Mouse (Mus musculus) midbrain, embryonic 16.5 days (tissue): ENCODE data around the gene Ugt3a1. TPM values are rescaled to one million over a fixed set of nuclear protein-coding genes. Genes with fewer than 3 reads are reported as not detected.

Experiments
- ATAC-seq: fragments of 200-750 bp; cut with Nextera tagmentation; 2 replicates; pipeline ENCODE4 v1.8.0; 2017; ENCODE audit warnings: moderate TSS enrichment
- H3K27ac ChIP-seq: fragments of 300-500 bp; sonication (generic); 2 replicates; pipeline ENCODE4 v1.5.1; 2014; ENCODE audit warnings: mild to moderate bottlenecking, low read length, mixed read lengths
- H3K27me3 ChIP-seq: fragments of 300-500 bp; sonication (generic); 2 replicates; pipeline ENCODE4 v1.6.1; 2014; ENCODE audit warnings: low read depth, low read length, mixed read lengths; ENCODE audit not compliant: control insufficient read depth, insufficient read depth
- H3K36me3 ChIP-seq: fragments of 300-500 bp; sonication (generic); 2 replicates; pipeline ENCODE4 v1.6.1; 2014; ENCODE audit warnings: mild to moderate bottlenecking, low read length, moderate library complexity, mixed read lengths; ENCODE audit not compliant: control insufficient read depth, insufficient read depth
- H3K4me1 ChIP-seq: fragments of 300-500 bp; sonication (generic); 2 replicates; pipeline ENCODE4 v1.6.1; 2014; ENCODE audit warnings: mild to moderate bottlenecking, low read length, mixed read lengths; ENCODE audit not compliant: control insufficient read depth, insufficient read depth
- H3K4me2 ChIP-seq: fragments of 300-500 bp; sonication (generic); 2 replicates; pipeline ENCODE4 v1.6.1; 2014; ENCODE audit warnings: mild to moderate bottlenecking, low read length, mixed read lengths
- H3K4me3 ChIP-seq: fragments of 300-500 bp; sonication (generic); 2 replicates; pipeline ENCODE4 v1.5.1; 2014; ENCODE audit warnings: low read depth, mild to moderate bottlenecking, low read length, moderate library complexity, mixed read lengths
- H3K9ac ChIP-seq: fragments of 300-500 bp; sonication (generic); 2 replicates; pipeline ENCODE4 v1.6.1; 2014; ENCODE audit warnings: low read depth, low read length, mixed read lengths
- H3K9me3 ChIP-seq: fragments of 300-500 bp; sonication (generic); replicated peaks from 2 replicates; pipeline ENCODE4 v1.6.1; 2014; ENCODE audit warnings: mild to moderate bottlenecking, low read length, mixed read lengths; ENCODE audit not compliant: control insufficient read depth, poor library complexity, severe bottlenecking
- WGBS: fragments of 180-500 bp; shearing (Covaris S2); extraction: QIAGEN DNeasy Blood & Tissue Kit; methylation state at CpG from one replicate; pipeline ENCODE4 v1.1.7; 2014; 5-methylcytosine and 5-hydroxymethylcytosine counted together
- polyA plus RNA-seq: library from polyadenylated mRNA; unstranded; fragments of >200 nt; fragmentation: Nextera tagmentation; extraction: Ambion mirVana; gene quantifications from 2 replicates; pipeline ENCODE4 v1.2.1, GENCODE M21; 2015

Gene Ugt3a1
- polyA plus RNA-seq, 1 experiment from 2014 or later, result not detected

DNA sequence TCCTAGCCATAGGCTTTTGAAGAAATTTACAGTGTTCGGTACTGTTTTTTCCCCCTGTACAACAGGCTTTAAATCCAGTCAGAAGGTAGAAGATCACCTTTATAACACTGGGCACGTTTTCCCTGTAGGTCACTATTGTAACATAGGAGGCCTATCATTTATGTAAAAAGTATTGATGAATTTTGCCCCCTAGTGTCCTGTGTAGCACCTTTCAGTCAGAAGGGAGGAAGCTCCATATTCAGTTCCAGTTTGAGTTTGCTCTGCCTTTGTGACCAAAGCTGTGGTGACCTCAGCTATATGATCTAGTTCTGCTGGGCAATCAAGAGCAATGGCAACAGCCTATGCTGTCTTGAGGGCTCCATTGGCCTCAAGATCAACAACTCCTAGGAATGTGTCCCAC lies 13.0 kb downstream of the Ugt3a1 start:
- no peak overlapping the region for H3K9ac ChIP-seq
- WGBS, result 71% methylated on average over 2 of the region's 2 CpGs
- ATAC-seq, result no peak

DNA sequence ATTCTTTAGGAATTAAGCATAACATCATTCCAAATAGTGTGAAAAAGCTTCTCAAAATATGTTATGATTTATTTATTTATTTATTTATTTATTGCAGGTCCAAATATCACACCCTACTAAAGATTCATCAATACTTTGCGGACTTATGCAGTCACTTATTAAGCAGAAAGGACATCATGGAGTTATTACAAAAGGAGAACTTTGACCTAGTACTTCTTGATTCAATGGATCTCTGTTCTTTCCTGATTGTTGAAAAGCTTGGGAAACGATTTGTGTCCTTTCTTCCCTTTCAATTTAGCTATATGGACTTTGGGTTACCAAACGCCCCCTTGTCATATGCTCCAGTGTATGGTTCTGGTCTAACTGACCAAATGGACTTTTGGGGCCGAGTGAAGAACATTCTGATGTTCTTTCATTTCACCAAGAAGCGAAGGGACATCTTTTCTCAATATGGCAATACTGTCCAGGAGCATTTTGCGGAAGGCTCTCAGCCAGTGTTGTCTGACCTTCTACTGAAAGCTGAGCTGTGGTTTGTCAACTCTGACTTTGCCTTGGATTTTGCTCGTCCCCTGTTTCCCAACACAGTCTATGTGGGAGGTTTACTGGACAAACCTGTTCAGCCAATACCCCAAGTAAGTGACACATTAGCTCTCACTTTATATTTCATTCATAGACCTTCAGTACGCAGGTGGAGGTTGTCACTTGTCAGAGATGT lies 29.4 kb downstream of the Ugt3a1 start:
- Histone ChIP-seq H3K9ac (no peak overlapping the region), H3K36me3 (no peaks in the 10 kb centered on the region), H3K27ac (no peak overlapping the region), H3K27me3 (no peaks in the 10 kb centered on the region), H3K4me3 (no peak overlapping the region), H3K4me1 (no peaks in the 10 kb centered on the region), H3K4me2 (no peak overlapping the region), H3K9me3 (no peaks in the 10 kb centered on the region)
- ATAC-seq, result no peak
- WGBS, result 86% methylated on average over 8 of the region's 8 CpGs

More for the DNA sequence above, 13.0 kb downstream of the Ugt3a1 start:
- H3K27ac ChIP-seq, result no peak overlapping the region
- no peak overlapping the region for H3K4me2 ChIP-seq
- no peaks in the 10 kb centered on the region for H3K4me1 ChIP-seq
- no peaks in the 10 kb centered on the region for H3K9me3 ChIP-seq
- H3K4me3 ChIP-seq, result no peak overlapping the region
- no peaks in the 10 kb centered on the region for H3K27me3 ChIP-seq
- no peaks in the 10 kb centered on the region for H3K36me3 ChIP-seq

DNA sequence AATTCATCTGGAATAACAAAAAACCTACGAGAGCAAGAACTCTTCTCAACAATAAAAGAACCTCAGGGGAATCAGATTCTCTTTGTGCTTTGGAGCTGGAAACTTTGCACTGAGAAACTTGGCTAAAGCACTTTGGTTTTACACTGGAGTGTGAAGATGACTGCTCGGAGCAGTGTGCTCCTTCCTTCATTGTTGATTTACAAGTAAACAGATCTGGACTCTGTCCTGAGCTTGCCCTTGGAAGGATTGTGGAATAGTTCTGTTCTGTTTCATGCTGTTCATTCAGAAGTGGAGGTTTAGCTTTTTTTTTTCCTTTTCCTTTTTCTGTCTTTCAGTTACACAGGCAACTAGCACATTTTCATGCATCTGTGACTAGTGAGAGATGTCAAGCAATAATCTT lies 57.9 kb downstream of the Ugt3a1 start:
- WGBS, result 77% methylated on average over 2 of the region's 2 CpGs
- H3K36me3 ChIP-seq, result no peaks in the 10 kb centered on the region
- no peaks in the 10 kb centered on the region for H3K27me3 ChIP-seq
- no peak overlapping the region for H3K9ac ChIP-seq
- no peak overlapping the region for H3K4me3 ChIP-seq
- H3K4me1 ChIP-seq, result no peaks in the 10 kb centered on the region
- no peak for ATAC-seq
- H3K4me2 ChIP-seq, result no peak overlapping the region
- H3K27ac ChIP-seq, result no peak overlapping the region
- no peaks in the 10 kb centered on the region for H3K9me3 ChIP-seq

DNA sequence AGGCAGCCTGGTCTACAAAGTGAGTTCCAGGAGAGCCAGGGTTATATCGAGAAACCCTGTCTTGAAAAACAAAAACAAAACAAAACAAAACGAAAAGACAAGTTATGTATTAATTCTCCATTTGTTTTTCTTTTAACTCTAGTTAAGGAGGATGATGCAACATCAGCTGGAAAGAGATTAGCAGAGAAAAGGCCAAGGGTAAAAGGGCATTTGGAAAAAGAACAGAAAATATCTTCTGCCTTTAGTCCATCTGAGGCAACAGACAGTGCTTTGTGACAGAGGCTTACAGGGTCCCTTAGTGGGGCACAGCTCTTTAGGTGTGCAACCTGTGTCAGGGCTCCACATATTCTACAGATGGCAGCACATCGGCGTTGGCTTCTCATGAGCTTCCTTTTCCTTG lies 58.7 kb downstream of the Ugt3a1 start, which contains the start of gene Ugt3a2:
Gene Ugt3a2 (plus strand): TSS at position 210 of the 400 bp plus-strand sequence.
- Histone ChIP-seq H3K36me3 (no peaks in the 10 kb centered on the region), H3K4me3 (no peak within 1 kb of the TSS), H3K4me2 (no peak within 1 kb of the TSS), H3K9me3 (no peaks in the 10 kb centered on the region), H3K27ac (no peak within 1 kb of the TSS), H3K4me1 (no peaks in the 10 kb centered on the region), H3K27me3 (no peaks in the 10 kb centered on the region), H3K9ac (no peak within 1 kb of the TSS)
- no peak for ATAC-seq
- WGBS, result 91% methylated on average over 4 of the region's 4 CpGs

DNA sequence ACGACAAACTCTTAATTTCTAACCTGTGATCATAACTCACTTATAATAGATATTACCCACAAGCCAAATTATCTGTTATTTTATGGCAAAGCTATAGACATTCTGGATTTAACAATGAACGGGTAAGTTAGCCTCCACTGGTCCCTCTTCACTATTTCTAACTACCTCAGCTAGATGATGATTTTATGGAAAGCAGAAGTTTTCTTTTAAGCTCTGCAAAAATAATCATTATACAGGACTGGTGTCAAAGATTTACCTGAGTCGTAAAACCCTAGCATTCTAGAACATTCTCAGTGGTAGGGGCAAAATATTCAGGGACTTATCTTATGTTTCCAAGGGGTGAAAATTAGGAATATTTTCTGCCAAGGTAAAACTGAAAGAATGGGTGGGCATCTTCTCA lies 59.9 kb downstream of the Ugt3a1 start:
- no peak for ATAC-seq
- Histone ChIP-seq H3K9ac (no peak overlapping the region), H3K36me3 (no peaks in the 10 kb centered on the region), H3K4me1 (no peaks in the 10 kb centered on the region), H3K4me3 (no peak overlapping the region), H3K9me3 (no peaks in the 10 kb centered on the region), H3K27ac (no peak overlapping the region), H3K4me2 (no peak overlapping the region), H3K27me3 (no peaks in the 10 kb centered on the region)
- 88% methylated on average over 3 of the region's 3 CpGs for WGBS

DNA sequence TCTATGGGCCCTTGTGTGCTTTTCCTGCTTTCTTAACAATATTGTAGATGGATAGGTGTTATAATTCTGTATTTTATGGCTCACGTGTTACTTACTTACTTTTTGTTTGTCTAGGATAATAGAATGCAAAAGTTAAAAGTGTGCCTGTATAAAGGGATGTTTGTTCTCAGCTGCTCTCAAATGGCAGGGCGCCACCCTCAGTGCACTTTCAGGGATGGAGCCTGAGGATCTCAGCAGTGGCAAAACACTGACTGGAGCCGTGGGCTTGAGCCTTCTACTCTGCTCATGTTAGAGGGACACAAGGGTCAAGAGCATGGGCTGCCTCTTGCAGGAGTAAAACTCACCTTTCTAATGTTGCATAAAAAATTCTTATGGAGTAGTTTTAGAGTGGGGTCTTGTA lies 60.3 kb downstream of the Ugt3a1 start:
- WGBS, result 75% methylated on average over 3 of the region's 3 CpGs
- Histone ChIP-seq H3K27me3 (no peaks in the 10 kb centered on the region), H3K4me2 (no peak overlapping the region), H3K4me3 (no peak overlapping the region), H3K36me3 (no peaks in the 10 kb centered on the region), H3K27ac (no peak overlapping the region), H3K9ac (no peak overlapping the region), H3K4me1 (no peaks in the 10 kb centered on the region), H3K9me3 (no peaks in the 10 kb centered on the region)
- ATAC-seq, result no peak

DNA sequence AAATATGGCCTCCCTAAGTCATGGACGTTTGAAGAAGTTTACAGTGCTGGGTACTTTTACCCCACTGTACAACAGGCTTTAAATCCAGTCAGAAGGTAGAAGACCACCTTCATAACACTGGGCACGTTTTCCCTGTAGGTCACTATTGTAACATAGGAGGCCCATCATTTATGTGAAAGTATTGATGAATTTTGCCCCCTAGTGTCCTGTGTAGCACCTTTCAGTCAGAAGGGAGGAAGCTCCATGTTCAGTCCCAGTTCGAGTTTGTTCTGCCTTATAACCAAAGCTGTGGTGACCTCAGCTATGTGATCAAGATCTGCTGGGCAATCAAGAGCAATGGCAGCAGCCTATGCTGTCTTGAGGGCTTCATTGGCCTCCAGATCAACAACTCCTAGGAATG lies 72.1 kb downstream of the Ugt3a1 start:
- no peak for ATAC-seq
- no peak overlapping the region for H3K4me3 ChIP-seq
- H3K27me3 ChIP-seq, result no peaks in the 10 kb centered on the region
- H3K36me3 ChIP-seq, result no peaks in the 10 kb centered on the region
- no peak overlapping the region for H3K4me2 ChIP-seq
- no peak overlapping the region for H3K27ac ChIP-seq
- no peak overlapping the region for H3K9ac ChIP-seq
- H3K9me3 ChIP-seq, result no peaks in the 10 kb centered on the region
- H3K4me1 ChIP-seq, result no peaks in the 10 kb centered on the region
- 51% methylated on average over 3 of the region's 3 CpGs for WGBS

DNA sequence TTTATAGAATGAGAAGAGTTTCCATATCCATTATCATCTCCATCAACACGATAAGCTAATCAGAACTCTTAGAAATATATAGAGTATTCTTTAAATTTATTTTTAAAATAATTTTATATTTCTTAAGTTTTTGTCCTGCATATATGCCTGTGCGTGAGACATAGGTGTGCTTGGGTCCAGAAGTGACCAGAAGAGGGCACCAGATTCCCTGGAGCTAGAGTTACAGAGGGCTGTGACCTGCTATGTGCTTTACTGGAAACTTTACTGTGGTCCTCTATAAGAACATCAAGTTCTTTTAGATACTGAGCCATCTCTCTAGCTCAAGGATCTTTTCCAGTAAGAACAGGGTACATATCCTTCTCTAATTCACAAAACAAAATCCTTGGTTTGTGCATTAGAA lies 86.1 kb downstream of the Ugt3a1 start:
- Histone ChIP-seq H3K4me2 (no peak overlapping the region), H3K4me3 (no peak overlapping the region), H3K9me3 (no peaks in the 10 kb centered on the region), H3K4me1 (no peaks in the 10 kb centered on the region), H3K27me3 (no peaks in the 10 kb centered on the region), H3K27ac (no peak overlapping the region), H3K9ac (no peak overlapping the region), H3K36me3 (no peaks in the 10 kb centered on the region)
- ATAC-seq, result no peak
- 72% methylated on average over 2 of the region's 2 CpGs for WGBS
